In genomic region chr16:28898509-28899160, GRCm38 (mm10) we compare ENCODE assay signal across 9 mouse cellular contexts. TPM values are rescaled to one million over a fixed set of nuclear protein-coding genes. Genes with fewer than 3 reads are reported as not detected.
DNase-seq lines count a peak whose midpoint lies in the region; ATAC-seq lines count a peak whose summit lies in the region.
"Had no signal": no experiment of that assay in that cellular context is flagged by ENCODE, and none has a peak within 500 bp of the region (broad histone marks: within the 10 kb centered on the region; RNA-seq: fewer than 3 reads in every experiment).

No protein-coding gene starts in this region.

- H3K4me2 ChIP-seq in hindbrain, embryonic 16.5 days (ENCODE audit: low read length): no peak overlapping the region
- H3K4me2 ChIP-seq in embryonic facial prominence, embryonic 11.5 days (ENCODE audit: low read depth, low read length): no peak overlapping the region

- peaks cover 16% of the 10 kb centered on the region for H3K4me1 ChIP-seq in hindbrain, embryonic 16.5 days (ENCODE audit: control insufficient read depth, insufficient read depth, low read depth, low read length)
- H3K4me1 ChIP-seq in hindbrain, embryonic 10.5 days (replicated peaks): peaks cover 41% of the 10 kb centered on the region
- no peaks in the 10 kb centered on the region; the same call in 1 of the 2 replicates for H3K4me1 ChIP-seq in embryonic facial prominence, embryonic 11.5 days (ENCODE audit: control insufficient read depth, insufficient read depth, low read length)

- H3K4me3 ChIP-seq in hindbrain, embryonic 16.5 days (ENCODE audit: low read length): no peak overlapping the region
- H3K4me3 ChIP-seq in hindbrain, embryonic 10.5 days: no peak overlapping the region
- no peak overlapping the region for H3K4me3 ChIP-seq in embryonic facial prominence, embryonic 11.5 days (ENCODE audit: low read depth, low read length)

- no peak overlapping the region for H3K27ac ChIP-seq in hindbrain, embryonic 16.5 days (ENCODE audit: low read depth, low read length)
- no peak overlapping the region for H3K27ac ChIP-seq in hindbrain, embryonic 10.5 days
- H3K27ac ChIP-seq in embryonic facial prominence, embryonic 11.5 days (replicated peaks; ENCODE audit: low read depth, low read length): no peak overlapping the region

- no peaks in the 10 kb centered on the region for H3K27me3 ChIP-seq in hindbrain, embryonic 16.5 days (replicated peaks; ENCODE audit: control insufficient read depth, insufficient read depth, low read length)
- no peaks in the 10 kb centered on the region for H3K27me3 ChIP-seq in hindbrain, embryonic 10.5 days (ENCODE audit: insufficient read depth, poor library complexity, severe bottlenecking)
- no peaks in the 10 kb centered on the region for H3K27me3 ChIP-seq in embryonic facial prominence, embryonic 11.5 days (ENCODE audit: control insufficient read depth, insufficient read depth, low read length)

- 38% methylated on average over 15 of the region's 15 CpGs for WGBS in hindbrain, embryonic 16.5 days
- 36% methylated on average over 15 of the region's 15 CpGs for WGBS in hindbrain, embryonic 10.5 days
- 27% methylated on average over 15 of the region's 15 CpGs for WGBS in embryonic facial prominence, embryonic 11.5 days

- H3K9me3 ChIP-seq in hindbrain, embryonic 16.5 days (ENCODE audit: control insufficient read depth, low read length): no peaks in the 10 kb centered on the region
- no peaks in the 10 kb centered on the region for H3K9me3 ChIP-seq in hindbrain, embryonic 10.5 days
- H3K9me3 ChIP-seq in embryonic facial prominence, embryonic 11.5 days (replicated peaks; ENCODE audit: control insufficient read depth, low read length): no peaks in the 10 kb centered on the region

- H3K36me3 ChIP-seq in hindbrain, embryonic 16.5 days (ENCODE audit: control insufficient read depth, insufficient read depth, low read length): no peaks in the 10 kb centered on the region
- H3K36me3 ChIP-seq in hindbrain, embryonic 10.5 days: no peaks in the 10 kb centered on the region
- no peaks in the 10 kb centered on the region for H3K36me3 ChIP-seq in embryonic facial prominence, embryonic 11.5 days (replicated peaks; ENCODE audit: control insufficient read depth, insufficient read depth, low read depth, low read length)

- DNase-seq in hindbrain, embryonic 10.5 days (ENCODE audit: low spot score): no peak
- peak; percentile 22 for DNase-seq in embryonic facial prominence, embryonic 11.5 days (ENCODE audit: low spot score)
- DNase-seq in kidney, adult 18-20 months: peak; percentile 55
- peak; percentile 24 for DNase-seq in lung, postnatal 36 days
- DNase-seq in ovary, postnatal 36 days (ENCODE audit: low spot score): no peak
- no peak for DNase-seq in layer of hippocampus, postnatal 14 days (ENCODE audit: low spot score in 2 of 2)
- DNase-seq in gastrocnemius, postnatal 10 days: no peak
- DNase-seq: right cerebral cortex, postnatal 14 days had no signal

- no peak overlapping the region for H3K9ac ChIP-seq in hindbrain, embryonic 16.5 days (ENCODE audit: low read depth, low read length)
- no peak overlapping the region for H3K9ac ChIP-seq in embryonic facial prominence, embryonic 11.5 days (replicated peaks; ENCODE audit: low read length)

- peak; percentile 50; the same call in 1 of the 2 replicates for ATAC-seq in hindbrain, embryonic 16.5 days
- ATAC-seq in embryonic facial prominence, embryonic 11.5 days (replicated peaks; ENCODE audit: insufficient number of reproducible peaks, low FRiP score, low TSS enrichment, low read depth): no peak

RNA-seq across cellular contexts. Expression of gene Mb21d2, which starts 30.8 kb away (rescaled TPM):
- polyA plus RNA-seq in hindbrain, embryonic 16.5 days (2015; fragmentation: Nextera tagmentation; extraction: Ambion mirVana): 15.8 and 16.3 TPM in 2 replicates
- 5.8 and 6.3 TPM in 2 replicates for polyA plus RNA-seq in hindbrain, embryonic 10.5 days (2016; fragmentation: Nextera tagmentation; extraction: Ambion mirVana)
- polyA plus RNA-seq in embryonic facial prominence, embryonic 11.5 days (2014; fragmentation: Nextera tagmentation; extraction: Ambion mirVana): 11.5 and 11.6 TPM in 2 replicates
- 10 to 100 TPM; 33.5 to 37.5 TPM for total RNA-seq in layer of hippocampus, postnatal 14 days (2021)
- 1 to 10 TPM; 8.3 to 9.1 TPM for total RNA-seq in gastrocnemius, postnatal 10 days (2021)

Comparison
In these comparisons a context has a peak if more than half of its experiments do, and no peak if none do; other contexts are left out.
1. DNase-seq: peak in embryonic facial prominence, embryonic 11.5 days (single experiment), kidney, adult 18-20 months (single experiment) and lung, postnatal 36 days (single experiment); none in hindbrain, embryonic 10.5 days (single experiment), ovary, postnatal 36 days (single experiment), layer of hippocampus, postnatal 14 days (0 of 2) and gastrocnemius, postnatal 10 days (single experiment).